Mouse (Mus musculus) midbrain, embryonic 10.5 days (tissue): ENCODE measurements around the gene Cbx3. TPM values are rescaled to one million over a fixed set of nuclear protein-coding genes. Genes with fewer than 3 reads are reported as not detected.

Source experiments
- DNase-seq: peaks from one replicate; pipeline ENCODE4 v3.0.0-alpha.2; 2017; ENCODE audit warnings: low spot score
- H3K27ac ChIP-seq: fragments of 300-500 bp; sonication (generic); replicated peaks from 2 replicates; pipeline ENCODE4 v1.5.1; 2016; ENCODE audit warnings: mild to moderate bottlenecking
- H3K27me3 ChIP-seq: fragments of 300-500 bp; sonication (generic); 2 replicates; pipeline ENCODE4 v1.6.1; 2016; ENCODE audit warnings: low read depth, mild to moderate bottlenecking; ENCODE audit not compliant: poor library complexity, severe bottlenecking
- H3K36me3 ChIP-seq: fragments of 300-500 bp; sonication (generic); 2 replicates; pipeline ENCODE4 v1.6.1; 2016; ENCODE audit warnings: mild to moderate bottlenecking, moderate library complexity
- H3K4me1 ChIP-seq: fragments of 300-500 bp; sonication (generic); 2 replicates; pipeline ENCODE4 v1.6.1; 2016
- H3K4me3 ChIP-seq: fragments of 300-500 bp; sonication (generic); 2 replicates; pipeline ENCODE4 v1.5.1; 2016; ENCODE audit warnings: mild to moderate bottlenecking, moderate library complexity
- H3K9me3 ChIP-seq: fragments of 300-500 bp; sonication (generic); replicated peaks from 2 replicates; pipeline ENCODE4 v1.6.1; 2016; ENCODE audit warnings: mild to moderate bottlenecking
- WGBS: fragments of 180-500 bp; shearing (Covaris S2); methylation state at CpG from one replicate; pipeline ENCODE4 v1.1.7; 2016; 5-methylcytosine and 5-hydroxymethylcytosine counted together
- polyA plus RNA-seq: library from polyadenylated mRNA; unstranded; fragments of >200 nt; fragmentation: Nextera tagmentation; extraction: Ambion mirVana; gene quantifications from 2 replicates; pipeline ENCODE4 v1.2.1, GENCODE M21; 2016

Cbx3 gene
- 692 and 722 TPM in 2 replicates for polyA plus RNA-seq

- WGBS: under 1% methylated on average over 93 of the region's 99 CpGs
- peaks cover 64% of the 10 kb centered on the region for H3K36me3 ChIP-seq
Measured at GRCm38 (mm10) chr6:51470311-51471178, at the start of gene Cbx3. Gene Cbx3, plus strand, starts transcription at chr6:51470360.

GRCm38 (mm10) chr6:51423466-51424122 lies 46.6 kb upstream of the Cbx3 start:
- no peak for DNase-seq
- Histone ChIP-seq H3K27me3 (no peaks in the 10 kb centered on the region; the same call in 1 of the 2 replicates), H3K36me3 (no peaks in the 10 kb centered on the region), H3K4me1 (peaks cover 9% of the 10 kb centered on the region), H3K27ac (no peak overlapping the region), H3K9me3 (0 out of 2 replicates have a peak, but pooled peaks cover 3% of the 10 kb centered on the region), H3K4me3 (no peak overlapping the region)
- WGBS: 60% methylated on average over 11 of the region's 11 CpGs

More at GRCm38 (mm10) chr6:51470311-51471178, at the start of gene Cbx3:
- H3K4me1 ChIP-seq: peaks cover 38% of the 10 kb centered on the region
- DNase-seq: peak; percentile 93
- peak within 1 kb of the TSS; percentile 97 for H3K4me3 ChIP-seq
- H3K27me3 ChIP-seq: no peaks in the 10 kb centered on the region
- peak within 1 kb of the TSS; percentile 100 for H3K27ac ChIP-seq
- H3K9me3 ChIP-seq: no peaks in the 10 kb centered on the region

DNA sequence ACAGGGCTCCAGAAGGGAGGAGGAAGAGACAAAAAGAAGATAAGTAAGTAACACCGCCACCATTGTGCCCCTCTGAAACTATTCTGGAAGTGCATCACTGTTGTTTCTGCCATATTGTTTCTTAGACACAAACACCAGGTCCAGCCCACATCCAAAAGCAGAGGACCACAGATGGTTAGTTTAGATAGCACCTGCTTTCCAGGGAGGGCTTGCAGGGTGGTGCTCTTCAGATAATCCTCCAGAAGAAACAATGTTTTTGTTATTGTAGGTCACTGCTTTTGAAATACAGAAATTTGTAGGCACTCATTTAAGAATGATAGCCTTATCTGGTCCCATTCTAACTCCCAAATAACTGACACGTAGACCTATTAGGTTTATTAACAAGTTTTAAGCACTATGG lies 45.6 kb upstream of the Cbx3 start:
- Histone ChIP-seq H3K27me3 (no peaks in the 10 kb centered on the region; the same call in 1 of the 2 replicates), H3K36me3 (no peaks in the 10 kb centered on the region), H3K4me3 (no peak overlapping the region), H3K9me3 (0 out of 2 replicates have a peak, but pooled peaks cover 3% of the 10 kb centered on the region), H3K27ac (no peak overlapping the region), H3K4me1 (peaks cover 9% of the 10 kb centered on the region)
- no peak for DNase-seq
- 93% methylated on average over 2 of the region's 2 CpGs for WGBS

DNA sequence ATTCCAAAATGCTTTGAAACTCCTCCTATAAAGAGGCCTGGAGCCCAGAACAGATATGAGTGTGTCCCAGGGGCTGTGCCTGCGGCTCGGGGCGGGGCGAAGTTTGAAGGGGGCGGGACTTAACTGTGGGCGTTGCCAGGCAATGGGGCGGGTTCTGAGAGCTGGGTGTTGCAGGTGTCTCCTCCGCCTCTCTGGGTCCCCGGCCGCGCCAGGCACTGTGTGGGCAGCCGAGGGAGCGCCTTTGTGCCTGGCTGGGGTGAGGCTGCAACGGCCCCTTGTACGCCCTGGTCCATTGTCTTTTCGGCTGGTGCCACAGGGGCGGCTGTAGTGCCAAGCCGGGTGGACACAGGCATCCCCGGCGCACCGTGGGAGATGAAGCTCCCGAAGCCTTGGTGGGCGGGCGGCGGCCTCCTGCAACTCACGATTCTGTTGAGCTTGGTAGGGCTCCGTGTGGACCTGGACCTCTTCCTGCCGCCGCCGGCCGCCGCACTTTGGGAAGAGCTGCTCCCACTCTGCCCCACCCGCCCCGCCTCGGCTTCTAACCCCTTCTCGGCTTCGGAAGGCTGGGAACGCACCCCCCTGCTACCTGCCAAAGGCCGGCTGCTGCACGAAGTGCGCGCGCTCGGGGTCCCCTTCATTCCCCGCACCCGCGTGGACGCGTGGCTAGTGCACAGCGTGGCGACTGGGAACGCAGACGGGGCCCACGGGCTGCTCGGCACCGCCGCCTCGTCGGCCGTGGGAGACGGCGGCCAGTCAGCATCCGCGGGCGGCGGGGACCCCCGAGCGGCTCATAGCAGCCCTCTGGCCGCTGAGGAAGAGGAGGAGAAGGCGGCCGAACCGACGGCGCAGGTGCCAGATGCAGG lies 37.4 kb upstream of the Cbx3 start, which contains the start of gene Nfe2l3:
Gene Nfe2l3, plus strand, starts transcription at position 136 of the 863 bp plus-strand sequence.
- Histone ChIP-seq H3K9me3 (no peaks in the 10 kb centered on the region), H3K27me3 (peaks cover 72% of the 10 kb centered on the region), H3K27ac (peak within 1 kb of the TSS; percentile 75), H3K4me1 (peaks cover 24% of the 10 kb centered on the region), H3K4me3 (peak within 1 kb of the TSS; percentile 70), H3K36me3 (no peaks in the 10 kb centered on the region)
- WGBS: under 1% methylated on average over 74 of the region's 74 CpGs
- peak; percentile 80 for DNase-seq

DNA sequence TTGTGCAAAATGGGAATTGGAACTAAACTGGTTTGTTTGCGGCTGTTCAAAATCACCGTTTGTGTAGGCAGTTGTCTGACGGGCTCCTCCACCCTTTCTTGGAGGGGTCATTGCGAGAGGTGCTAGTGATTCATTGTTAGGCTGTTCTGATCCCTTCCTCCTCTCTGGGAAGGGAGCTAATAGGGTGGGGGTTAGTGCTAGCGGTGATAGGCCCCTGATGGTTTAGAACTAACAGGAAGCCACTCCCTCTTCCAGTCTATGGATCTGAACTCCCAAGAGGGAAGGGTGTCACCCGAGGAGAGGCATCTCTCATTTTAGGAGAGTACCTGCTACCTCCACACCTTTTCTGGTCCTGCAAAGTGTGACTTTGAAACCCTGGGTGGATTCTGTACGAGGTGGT lies 35.9 kb upstream of the Cbx3 start:
- Histone ChIP-seq H3K27me3 (peaks cover 72% of the 10 kb centered on the region), H3K4me1 (peaks cover 24% of the 10 kb centered on the region), H3K9me3 (no peaks in the 10 kb centered on the region), H3K36me3 (no peaks in the 10 kb centered on the region), H3K27ac (no peak overlapping the region), H3K4me3 (peak overlapping the region; percentile 70)
- DNase-seq: no peak
- 39% methylated on average over 7 of the region's 7 CpGs for WGBS

GRCm38 (mm10) chr6:51437665-51438064 lies 32.5 kb upstream of the Cbx3 start:
- DNase-seq: no peak
- Histone ChIP-seq H3K36me3 (no peaks in the 10 kb centered on the region), H3K4me1 (peaks cover 12% of the 10 kb centered on the region), H3K4me3 (no peak overlapping the region), H3K27ac (no peak overlapping the region), H3K9me3 (no peaks in the 10 kb centered on the region), H3K27me3 (peaks cover 47% of the 10 kb centered on the region)
- WGBS: 90% methylated on average over 4 of the region's 4 CpGs

- Histone ChIP-seq H3K27me3 (peaks cover 35% of the 10 kb centered on the region), H3K9me3 (no peaks in the 10 kb centered on the region), H3K27ac (no peak overlapping the region), H3K4me1 (peaks cover 3% of the 10 kb centered on the region; the same call in 1 of the 2 replicates), H3K36me3 (no peaks in the 10 kb centered on the region), H3K4me3 (no peak overlapping the region)
- no peak for DNase-seq
- WGBS: 89% methylated on average over 9 of the region's 9 CpGs
Measured at GRCm38 (mm10) chr6:51438826-51439330, 31.3 kb upstream of the Cbx3 start.

DNA sequence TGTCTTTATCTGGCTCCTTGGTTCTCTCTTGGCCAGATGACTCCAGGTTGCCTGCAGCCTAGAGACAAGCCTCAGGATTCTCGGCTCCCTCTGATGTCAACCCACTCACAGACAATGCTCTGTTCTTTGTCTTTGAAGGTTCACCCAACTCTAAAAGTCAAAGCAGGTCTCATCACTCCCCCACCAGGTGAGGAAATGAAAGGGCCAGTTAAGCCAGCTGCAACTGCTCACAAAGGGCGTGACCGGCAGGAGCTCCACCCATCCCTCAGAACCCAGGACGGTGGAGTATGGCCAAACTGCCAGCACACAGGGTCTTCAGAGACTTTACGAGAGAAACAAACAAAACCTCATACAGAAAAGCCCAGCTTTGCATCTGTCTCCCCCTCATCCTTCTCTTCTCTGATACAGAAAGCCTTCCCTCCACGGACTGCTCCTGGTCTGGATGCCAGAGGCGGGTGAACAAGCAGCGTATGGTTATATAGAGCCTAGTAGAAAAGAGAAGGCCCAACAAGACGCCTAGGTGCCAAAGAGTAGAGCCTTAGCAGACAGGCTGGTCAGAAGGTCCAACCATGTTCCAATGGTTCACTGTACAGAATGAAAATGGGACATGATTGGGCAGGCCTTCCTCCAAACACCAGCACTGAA lies 27.8 kb upstream of the Cbx3 start:
- 0 out of 2 replicates have a peak, but pooled peaks cover 4% of the 10 kb centered on the region for H3K27me3 ChIP-seq
- DNase-seq: no peak

DNA sequence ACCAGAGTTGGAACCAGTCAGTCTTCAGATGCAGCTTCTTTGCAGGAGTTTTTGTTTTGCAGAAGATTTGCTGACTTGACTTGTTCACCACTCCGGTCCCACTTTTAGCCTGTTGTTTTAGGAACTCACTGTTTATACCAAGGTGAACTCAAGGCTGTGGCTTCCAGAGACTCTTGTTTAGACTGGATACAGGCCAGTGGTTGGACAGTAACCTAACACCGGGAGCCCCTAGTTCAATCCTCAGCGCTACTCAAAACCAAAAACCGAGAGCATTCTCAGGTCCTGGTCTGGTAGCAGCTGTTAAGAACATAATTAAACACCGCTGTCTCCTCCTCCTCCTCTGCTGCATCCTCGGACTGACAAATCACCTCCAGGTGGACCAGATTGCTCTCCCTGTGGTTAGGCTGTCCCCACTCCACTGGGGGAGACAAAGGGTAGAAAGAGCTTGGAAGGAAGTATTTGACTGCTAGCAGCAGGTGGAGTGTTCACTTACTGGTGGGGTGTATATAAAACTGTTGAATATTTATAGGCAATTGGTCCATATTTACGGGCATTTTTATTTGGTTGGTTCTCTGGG lies 17.1 kb upstream of the Cbx3 start:
- 74% methylated on average over 7 of the region's 7 CpGs for WGBS
- no peaks in the 10 kb centered on the region for H3K4me1 ChIP-seq
- no peak overlapping the region for H3K4me3 ChIP-seq
- no peak overlapping the region for H3K27ac ChIP-seq
- H3K9me3 ChIP-seq: no peaks in the 10 kb centered on the region
- peaks cover 8% of the 10 kb centered on the region; the same call in 1 of the 2 replicates for H3K36me3 ChIP-seq
- no peak for DNase-seq
- no peaks in the 10 kb centered on the region for H3K27me3 ChIP-seq

More for the DNA sequence above, 27.8 kb upstream of the Cbx3 start:
- 59% methylated on average over 9 of the region's 9 CpGs for WGBS
- no peak overlapping the region for H3K27ac ChIP-seq
- no peaks in the 10 kb centered on the region for H3K4me1 ChIP-seq
- no peaks in the 10 kb centered on the region for H3K9me3 ChIP-seq
- no peaks in the 10 kb centered on the region for H3K36me3 ChIP-seq
- H3K4me3 ChIP-seq: no peak overlapping the region

GRCm38 (mm10) chr6:51454949-51455348 lies 15.2 kb upstream of the Cbx3 start:
- no peak overlapping the region for H3K4me3 ChIP-seq
- DNase-seq: peak; percentile 10
- H3K27me3 ChIP-seq: no peaks in the 10 kb centered on the region
- WGBS: 70% methylated on average over 3 of the region's 3 CpGs
- no peak overlapping the region for H3K27ac ChIP-seq
- no peaks in the 10 kb centered on the region for H3K4me1 ChIP-seq
- H3K9me3 ChIP-seq: no peaks in the 10 kb centered on the region
- peaks cover 23% of the 10 kb centered on the region for H3K36me3 ChIP-seq

GRCm38 (mm10) chr6:51456198-51456597 lies 14.0 kb upstream of the Cbx3 start:
- Histone ChIP-seq H3K9me3 (no peaks in the 10 kb centered on the region), H3K27ac (no peak overlapping the region), H3K4me1 (no peaks in the 10 kb centered on the region), H3K4me3 (no peak overlapping the region), H3K27me3 (no peaks in the 10 kb centered on the region), H3K36me3 (peaks cover 36% of the 10 kb centered on the region)
- peak; percentile 12 for DNase-seq
- 88% methylated on average over 1 of the region's 1 CpGs for WGBS
